Mouse (Mus musculus) left cerebral cortex, postnatal 25 days (tissue): ENCODE data around the gene Scgb2b27. TPM values are rescaled to one million over a fixed set of nuclear protein-coding genes. Genes with fewer than 3 reads are reported as not detected.
"Not testable (repeated sequence)": the region's sequence is repeated elsewhere in the genome, so short reads cannot be mapped to it uniquely, and the experiment has no call there.

ENCODE experiments used
- DNase-seq, 2 experiments: peaks; one replicate each; pipeline ENCODE4 v3.0.0; 2022; ENCODE audit warnings: low spot score in 2 of 2, mixed read lengths in 1 of 2
- intact Hi-C: fragments of 180-260 bp; cut with DNase I; formaldehyde crosslinking; loops from one replicate; pipeline ENCODE4 v1.15.1; 2025
- total RNA-seq, 2 experiments: library from RNA; stranded (reverse); gene quantifications; 2 replicates each; pipeline ENCODE4 v1.2.3; 2021

Gene Scgb2b27
- not detected for total RNA-seq

DNA sequence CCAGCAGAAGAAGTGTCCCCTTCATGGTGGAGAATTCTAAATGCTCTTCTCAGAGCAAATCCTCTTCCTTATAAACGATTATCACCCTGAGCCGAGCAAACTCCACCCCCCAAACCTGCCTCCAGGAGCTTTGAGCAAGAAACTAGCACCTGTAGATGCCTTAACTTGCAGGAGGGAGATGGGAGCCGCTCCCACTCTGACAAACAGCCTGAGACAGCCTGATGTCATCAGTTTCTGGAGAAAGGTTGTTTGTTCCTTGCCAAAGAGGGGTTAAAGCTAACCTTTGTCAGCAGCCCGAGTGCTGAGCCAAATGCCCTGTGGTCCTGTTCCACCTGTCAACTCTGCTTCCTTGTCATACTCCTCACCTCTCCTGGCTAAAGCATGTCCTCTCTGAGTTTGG is at the start of gene Scgb2b27:
TSS of gene Scgb2b27 (minus strand) at position 101 of the 400 bp plus-strand sequence.
- DNase-seq: no peak
- intact Hi-C loops: no loop called here

DNA sequence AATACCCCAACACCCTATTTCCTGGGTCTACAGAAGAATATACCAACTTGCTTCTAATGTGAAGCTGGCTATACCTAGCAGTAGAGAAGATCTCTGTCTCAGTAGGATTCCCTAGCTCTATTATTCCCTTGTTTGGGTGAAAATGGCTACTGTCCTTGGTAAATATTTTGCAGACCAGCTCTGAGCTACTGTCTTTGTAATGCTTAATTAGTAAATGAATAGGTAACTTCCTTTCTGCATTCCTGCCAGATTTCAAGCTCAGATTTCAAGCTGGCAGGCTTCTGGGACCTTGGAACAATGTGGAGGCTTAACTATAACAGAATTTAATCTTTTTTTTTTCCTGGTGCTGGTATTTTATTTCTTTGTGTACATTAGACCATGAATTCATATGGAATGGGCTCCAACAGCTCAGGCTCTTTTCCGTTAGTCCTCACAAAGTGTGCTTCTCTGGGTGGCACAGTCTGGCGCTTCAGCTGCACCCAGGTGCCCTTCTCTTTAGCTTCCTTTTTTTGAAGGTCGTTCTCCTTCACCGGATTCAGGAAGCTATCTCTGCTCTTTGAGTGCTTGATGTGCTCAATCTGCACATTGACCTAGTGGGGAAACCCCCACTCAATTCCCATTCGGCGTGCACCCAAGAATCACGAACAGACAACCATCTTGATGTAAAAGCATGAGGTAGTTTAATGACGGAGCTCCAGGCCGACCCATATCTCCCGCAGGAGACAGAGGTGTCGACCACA is 22.5 kb upstream of the Scgb2b27 start:
- DNase-seq, intact Hi-C loops: not testable (repeated sequence)

DNA sequence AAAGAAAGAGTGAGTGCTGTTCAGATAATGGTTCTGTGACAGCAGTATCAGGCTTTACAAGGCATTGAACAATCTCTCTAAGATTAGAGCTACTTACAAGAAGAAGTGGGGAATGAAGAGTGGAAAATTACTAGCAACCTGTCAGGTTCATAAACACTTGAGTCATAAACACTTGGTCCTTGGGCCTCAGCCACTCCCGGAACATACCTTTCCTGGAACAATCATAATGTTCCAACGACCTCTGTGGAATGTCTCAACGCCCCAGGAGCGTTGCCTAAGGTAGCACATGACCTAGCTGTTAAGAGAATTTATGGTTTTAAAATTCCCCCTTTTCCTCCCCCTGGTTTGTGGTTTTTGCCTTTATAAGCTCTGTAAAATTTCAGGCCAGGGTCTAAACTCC is 20.8 kb upstream of the Scgb2b27 start:
- intact Hi-C loops: not testable (repeated sequence)

DNA sequence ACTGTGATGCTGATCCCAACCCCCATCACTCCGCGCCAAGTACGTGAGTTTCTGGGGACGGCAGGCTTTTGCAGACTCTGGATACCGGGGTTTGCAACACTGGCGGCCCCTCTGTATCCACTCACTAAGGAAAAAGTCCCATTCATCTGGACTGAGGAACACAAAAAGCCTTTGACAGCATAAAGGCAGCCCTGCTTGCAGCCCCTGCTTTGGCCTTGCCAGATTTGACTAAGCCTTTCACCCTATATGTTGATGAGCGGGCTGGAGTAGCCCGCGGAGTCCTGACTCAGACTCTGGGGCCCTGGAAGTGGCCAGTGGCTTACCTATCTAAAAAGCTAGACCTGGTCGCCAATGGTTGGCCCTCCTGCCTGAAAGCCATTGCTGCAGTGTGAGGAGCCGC is 16.3 kb upstream of the Scgb2b27 start:
- intact Hi-C loops: no loop called here
- no peak for DNase-seq

More for the DNA sequence above, 20.8 kb upstream of the Scgb2b27 start:
- not testable (repeated sequence) for DNase-seq

DNA sequence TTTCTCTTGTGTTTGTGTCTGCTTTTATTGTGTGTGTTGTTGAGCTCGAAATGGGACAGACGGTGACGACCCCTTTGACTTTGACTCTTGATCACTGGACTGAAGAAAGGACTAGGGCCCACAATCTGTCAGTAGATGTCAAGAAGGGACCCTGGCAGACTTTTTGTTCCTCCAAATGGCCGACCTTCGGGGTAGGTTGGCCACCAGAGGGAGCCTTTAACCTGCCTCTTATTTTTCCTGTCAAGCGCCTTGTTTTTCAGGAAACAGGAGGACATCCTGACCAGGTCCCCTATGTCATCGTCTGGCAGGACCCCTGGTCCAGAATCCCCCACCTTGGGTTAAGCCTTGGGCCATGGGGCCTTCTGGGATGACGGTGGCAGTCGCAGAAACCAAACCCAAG is 13.5 kb upstream of the Scgb2b27 start:
- intact Hi-C loops, DNase-seq: not testable (repeated sequence)

DNA sequence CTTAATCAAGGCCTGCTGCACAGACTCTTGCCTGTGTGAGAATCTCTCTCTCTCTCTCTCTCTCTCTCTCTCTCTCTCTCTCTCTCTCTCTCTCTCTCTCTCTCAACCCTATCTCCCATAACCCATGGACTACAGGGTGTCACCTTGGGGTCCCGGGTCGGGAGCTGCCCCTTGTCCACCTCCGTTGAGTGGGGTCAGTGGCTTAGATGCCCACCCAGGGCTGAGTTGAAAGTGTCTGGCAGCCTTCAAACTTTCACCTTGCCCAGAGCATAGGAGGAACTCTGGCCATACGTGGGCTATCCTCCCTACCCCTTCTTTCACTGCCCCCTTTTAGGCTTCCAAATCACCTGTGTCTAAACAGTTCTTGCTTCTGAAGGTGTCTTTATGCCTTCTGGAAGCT is 11.9 kb upstream of the Scgb2b27 start:
- no peak for DNase-seq
- intact Hi-C loops: no loop called here

DNA sequence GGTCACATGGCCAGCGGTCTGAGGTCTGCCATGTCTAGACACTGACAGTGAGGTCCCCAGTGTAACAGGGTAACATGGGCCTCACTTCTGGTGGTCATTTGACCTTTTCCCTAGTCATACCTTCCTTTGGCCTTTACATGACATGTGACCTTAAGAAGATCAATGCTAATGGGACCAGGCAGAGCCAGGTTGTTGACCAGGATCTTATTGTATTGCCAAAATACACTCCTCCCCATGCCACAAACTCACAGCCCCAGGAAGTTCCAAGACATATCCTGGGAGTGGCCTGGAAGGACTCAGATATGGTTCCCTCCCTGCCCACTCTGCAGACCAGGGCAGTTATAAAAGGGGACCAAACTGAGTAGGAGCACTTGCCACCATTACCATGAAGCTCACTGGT is 7.4 kb upstream of the Scgb2b27 start, which contains the start of gene Scgb1b27:
TSS of gene Scgb1b27 (plus strand) at position 301 of the 400 bp plus-strand sequence.
- DNase-seq, intact Hi-C loops: not testable (repeated sequence)

DNA sequence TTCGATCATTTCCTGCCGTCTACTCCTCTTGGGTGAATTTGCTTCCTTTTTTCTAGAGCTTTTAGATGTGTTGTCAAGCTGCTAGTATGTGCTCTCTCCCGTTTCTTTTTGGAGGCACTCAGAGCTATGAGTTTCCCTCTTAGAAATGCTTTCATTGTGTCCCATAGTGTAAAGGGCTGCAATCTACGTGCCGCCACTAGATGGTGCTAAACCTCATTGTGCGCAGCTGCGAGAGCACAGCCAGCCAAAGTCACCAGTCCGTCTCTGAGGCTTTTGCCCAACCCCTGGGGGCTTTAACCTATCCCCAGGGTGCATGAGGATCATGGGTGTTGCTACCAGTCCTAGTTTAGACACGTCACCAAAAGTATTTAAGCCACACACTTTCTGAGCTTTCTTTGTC is 31.5 kb downstream of the Scgb2b27 start:
- intact Hi-C loops: not testable (repeated sequence)
- DNase-seq: peak in 1 of 2 experiments; percentile 2

Other genes with a start within 250 kb of the Scgb2b27 start
- not detected for gene Scgb2b26, start 68.9 kb downstream of the Scgb2b27 start, total RNA-seq
- gene Scgb1b27, start 7.5 kb upstream of the Scgb2b27 start, total RNA-seq: not detected
- gene Scgb1b30, start 81.5 kb upstream of the Scgb2b27 start, total RNA-seq: not detected
- 10 to 100 TPM; 10.6 to 11.3 TPM for gene Wtip, start 119.3 kb upstream of the Scgb2b27 start, total RNA-seq
- 10 to 100 TPM; 87.2 to 91.5 TPM for gene Uba2, start 155.7 kb upstream of the Scgb2b27 start, total RNA-seq
- gene Pdcd2l, start 182.7 kb upstream of the Scgb2b27 start, total RNA-seq: 10 to 100 TPM; 20.8 to 25.5 TPM
- gene Gpi1, start 216.4 kb upstream of the Scgb2b27 start, total RNA-seq: 100 to 1,000 TPM; 657 to 693 TPM
- not detected for gene Gm6096, start 237.1 kb upstream of the Scgb2b27 start, total RNA-seq